Mouse (Mus musculus) small intestine, adult 2 months (tissue): ENCODE measurements around the gene Mfsd5. TPM values are rescaled to one million over a fixed set of nuclear protein-coding genes. Genes with fewer than 3 reads are reported as not detected.
A peak's percentile ranks its signal among the peaks of the same experiment; 100 is the strongest.

Experiments used
- H3K27ac ChIP-seq: fragments of 200-500 bp; 2 replicates; pipeline ENCODE4 v1.5.1; 2012; ENCODE audit warnings: low read depth, low read length, control low read depth, inconsistent platforms; ENCODE audit not compliant: insufficient read depth
- H3K27me3 ChIP-seq: fragments of 200-500 bp; 2 replicates; pipeline ENCODE4 v1.6.1; 2012; ENCODE audit warnings: mild to moderate bottlenecking, moderate library complexity, low read length, inconsistent platforms; ENCODE audit not compliant: control insufficient read depth, insufficient read depth
- H3K36me3 ChIP-seq: fragments of 200-500 bp; 2 replicates; pipeline ENCODE4 v1.6.1; 2012; ENCODE audit warnings: mild to moderate bottlenecking, low read length, control low read depth, inconsistent platforms; ENCODE audit not compliant: control insufficient read depth, insufficient read depth
- H3K4me1 ChIP-seq: fragments of 200-500 bp; 2 replicates; pipeline ENCODE4 v1.6.1; 2012; ENCODE audit warnings: low read length, inconsistent platforms, mixed read lengths; ENCODE audit not compliant: control insufficient read depth, insufficient read depth, insufficient read length
- H3K4me3 ChIP-seq: fragments of 200-500 bp; 2 replicates; pipeline ENCODE4 v1.5.1; 2012; ENCODE audit warnings: low read depth, mild to moderate bottlenecking, control low read depth, inconsistent platforms, low read length, moderate library complexity
- CTCF ChIP-seq: fragments of 200-500 bp; IDR thresholded peaks from 2 replicates; pipeline ENCODE4 v1.5.1; 2012; ENCODE audit warnings: low read depth, mild to moderate bottlenecking, control low read depth, inconsistent platforms, low read length, moderate library complexity, mixed read lengths; ENCODE audit not compliant: insufficient replicate concordance, insufficient read length; ENCODE audit errors: extremely low read depth
- POLR2A ChIP-seq: fragments of 200-500 bp; IDR thresholded peaks from 2 replicates; pipeline ENCODE4 v1.6.1; 2012; ENCODE audit warnings: low read depth, mild to moderate bottlenecking, control low read depth, inconsistent platforms, low read length, moderate library complexity
- WGBS: fragments of 180-500 bp; shearing (Covaris S2); methylation state at CpG from one replicate; pipeline ENCODE4 v1.1.7; 2018; 5-methylcytosine and 5-hydroxymethylcytosine counted together
- polyA plus RNA-seq: library from polyadenylated mRNA; depleted of rRNA; stranded (reverse); fragments of >200 nt; gene quantifications from 2 replicates; pipeline ENCODE4 v1.2.3, GENCODE M21; 2012

Mfsd5 gene
- polyA plus RNA-seq, 1 experiment: 67.0 TPM

GRCm38 (mm10) chr15:102270274-102270960, 8.8 kb upstream of the Mfsd5 start, which contains the start of gene Gm9918:
Gm9918 (plus strand) TSS chr15:102270563.
- no peak for TF ChIP-seq CTCF
- no peak for TF ChIP-seq POLR2A
- Histone ChIP-seq H3K4me1 (no peaks in the 10 kb centered on the region), H3K27me3 (peaks cover 14% of the 10 kb centered on the region; the same call in 1 of the 2 replicates), H3K36me3 (no peaks in the 10 kb centered on the region), H3K4me3 (no peak within 1 kb of the TSS), H3K27ac (no peak within 1 kb of the TSS)
- 37% methylated on average over 19 of the region's 21 CpGs for WGBS

DNA sequence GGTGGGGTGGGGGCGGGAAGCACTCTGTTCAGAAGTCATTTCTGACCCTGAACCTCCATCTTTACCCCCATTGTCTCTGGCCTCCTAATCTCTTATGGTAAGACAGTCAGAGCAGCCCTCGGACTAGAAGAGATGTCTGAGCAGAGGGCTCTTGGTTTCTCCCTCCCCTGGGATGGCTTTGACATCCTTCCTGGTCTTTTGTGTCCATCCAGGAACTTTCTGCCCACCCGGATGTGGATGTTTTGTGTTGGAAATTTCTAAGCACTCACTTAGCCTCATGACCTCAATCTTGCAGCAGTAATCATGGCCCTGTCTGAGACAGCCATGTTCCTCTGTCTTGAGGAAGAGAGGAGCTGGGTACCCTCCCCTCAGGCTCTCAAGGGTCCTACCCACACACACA, 7.8 kb upstream of the Mfsd5 start:
- 50% methylated on average over 3 of the region's 3 CpGs for WGBS
- no peaks in the 10 kb centered on the region for H3K4me1 ChIP-seq
- peaks cover 14% of the 10 kb centered on the region; the same call in 1 of the 2 replicates for H3K27me3 ChIP-seq
- TF ChIP-seq CTCF (no peak), POLR2A (no peak)
- no peaks in the 10 kb centered on the region for H3K36me3 ChIP-seq
- no peak overlapping the region for H3K27ac ChIP-seq
- H3K4me3 ChIP-seq: no peak overlapping the region

GRCm38 (mm10) chr15:102273982-102274716, 5.1 kb upstream of the Mfsd5 start:
- 68% methylated on average over 6 of the region's 6 CpGs for WGBS

DNA sequence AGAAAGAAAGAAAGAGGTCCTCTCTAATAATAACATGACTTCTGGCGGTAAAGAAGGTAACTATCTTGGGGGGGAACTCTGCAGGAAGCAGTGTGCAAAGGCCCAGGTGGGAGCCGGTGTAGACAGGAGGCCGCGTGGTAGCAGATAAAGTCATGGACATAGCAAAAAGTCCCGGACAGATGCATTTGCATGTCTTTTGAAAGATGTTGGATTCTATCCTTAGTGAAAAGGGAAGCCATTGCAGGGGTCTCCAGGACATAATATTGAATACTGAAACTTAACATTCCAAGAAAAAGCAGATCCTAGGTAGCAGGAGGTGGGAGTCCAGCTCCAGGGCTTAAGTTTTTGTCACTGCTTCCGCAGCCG, 545 bp upstream of the Mfsd5 start:
- TF ChIP-seq POLR2A: no peak
- TF ChIP-seq CTCF: no peak
- WGBS: 40% methylated on average over 7 of the region's 7 CpGs
- peaks cover 14% of the 10 kb centered on the region for H3K4me1 ChIP-seq
- H3K4me3 ChIP-seq: peak overlapping the region; percentile 96
- H3K36me3 ChIP-seq: peaks cover 5% of the 10 kb centered on the region
- H3K27me3 ChIP-seq: no peaks in the 10 kb centered on the region
- H3K27ac ChIP-seq: no peak overlapping the region; the same call in 1 of the 2 replicates

More at GRCm38 (mm10) chr15:102273982-102274716, 5.1 kb upstream of the Mfsd5 start:
- H3K27ac ChIP-seq: no peak overlapping the region
- no peaks in the 10 kb centered on the region for H3K36me3 ChIP-seq
- peaks cover 14% of the 10 kb centered on the region; the same call in 1 of the 2 replicates for H3K27me3 ChIP-seq
- H3K4me3 ChIP-seq: no peak overlapping the region
- H3K4me1 ChIP-seq: peaks cover 5% of the 10 kb centered on the region; the same call in 1 of the 2 replicates
- no peak for TF ChIP-seq POLR2A
- no peak for TF ChIP-seq CTCF

- WGBS: 16% methylated on average over 13 of the region's 13 CpGs
- H3K36me3 ChIP-seq: peaks cover 5% of the 10 kb centered on the region
- no peak for TF ChIP-seq POLR2A
- TF ChIP-seq CTCF: no peak
- H3K27ac ChIP-seq: peak overlapping the region; percentile 43; the same call in 1 of the 2 replicates
- peaks cover 14% of the 10 kb centered on the region for H3K4me1 ChIP-seq
- H3K27me3 ChIP-seq: no peaks in the 10 kb centered on the region
- peak overlapping the region; percentile 96 for H3K4me3 ChIP-seq
These were observed 698 bp downstream of the Mfsd5 start for GRCm38 (mm10) chr15:102279783-102280520.

DNA sequence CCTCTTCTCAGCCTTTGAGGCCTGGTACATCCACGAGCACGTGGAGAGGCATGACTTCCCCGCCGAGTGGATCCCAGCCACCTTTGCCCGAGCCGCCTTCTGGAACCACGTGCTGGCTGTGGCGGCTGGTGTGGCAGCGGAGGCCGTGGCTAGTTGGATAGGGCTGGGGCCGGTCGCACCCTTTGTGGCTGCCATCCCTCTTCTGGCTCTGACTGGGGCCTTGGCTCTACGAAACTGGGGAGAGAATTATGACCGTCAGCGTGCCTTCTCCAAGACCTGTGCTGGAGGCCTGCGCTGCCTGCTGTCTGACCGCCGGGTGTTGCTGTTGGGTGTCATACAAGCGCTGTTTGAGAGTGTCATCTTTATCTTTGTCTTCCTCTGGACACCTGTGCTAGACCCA, 1.4 kb downstream of the Mfsd5 start:
- H3K27ac ChIP-seq: no peak overlapping the region
- no peak for TF ChIP-seq CTCF
- no peak for TF ChIP-seq POLR2A
- H3K4me1 ChIP-seq: peaks cover 14% of the 10 kb centered on the region
- 0 out of 2 replicates have a peak overlapping the region, but pooled peaks have one; percentile 96 for H3K4me3 ChIP-seq
- 94% methylated on average over 19 of the region's 19 CpGs for WGBS
- peaks cover 5% of the 10 kb centered on the region for H3K36me3 ChIP-seq
- no peaks in the 10 kb centered on the region for H3K27me3 ChIP-seq
